Mouse (Mus musculus) MEL (cell line): ENCODE results near the gene Kif24. TPM values are rescaled to one million over a fixed set of nuclear protein-coding genes. Genes with fewer than 3 reads are reported as not detected.

ENCODE experiments used
- DNase-seq: peaks from one replicate; pipeline ENCODE4 v3.0.0; 2011; ENCODE audit warnings: low read depth, low spot score
- H3K27ac ChIP-seq: 2 replicates; pipeline ENCODE4 v1.5.1; 2012; ENCODE audit warnings: low read depth, mild to moderate bottlenecking, control low read depth, low read length, moderate library complexity; ENCODE audit not compliant: control insufficient read depth
- H3K27me3 ChIP-seq, 2 experiments: fragments of 150-350 bp in 1 of 2; sonication (generic) in 1 of 2; 2 replicates each; pipeline ENCODE4 v1.6.1; 2012; ENCODE audit warnings: low read length in 2 of 2, mild to moderate bottlenecking in 2 of 2, improper control_type of control experiment in 1 of 2, moderate library complexity in 1 of 2; ENCODE audit not compliant: insufficient read depth in 2 of 2, control insufficient read depth in 1 of 2
- H3K36me3 ChIP-seq, 2 experiments: 2 replicates each; pipeline ENCODE4 v1.6.1; 2012 to 2014; ENCODE audit warnings: low read length in 2 of 2, improper control_type of control experiment in 1 of 2, inconsistent platforms in 1 of 2, mild to moderate bottlenecking in 1 of 2; ENCODE audit not compliant: insufficient read depth in 2 of 2, control insufficient read depth in 1 of 2
- H3K4me1 ChIP-seq, 2 experiments: fragments of 150-350 bp in 1 of 2; sonication (generic) in 1 of 2; 2 replicates each; pipeline ENCODE4 v1.6.1; 2012; ENCODE audit warnings: low read length in 2 of 2, improper control_type of control experiment in 1 of 2, mild to moderate bottlenecking in 1 of 2; ENCODE audit not compliant: insufficient read depth in 2 of 2, control insufficient read depth in 1 of 2
- H3K4me3 ChIP-seq, 2 experiments: fragments of 150-350 bp in 1 of 2; sonication (generic) in 1 of 2; 2 replicates each; pipeline ENCODE4 v1.5.1; 2012; ENCODE audit warnings: low read depth in 2 of 2, low read length in 2 of 2, mild to moderate bottlenecking in 2 of 2, moderate library complexity in 2 of 2, control low read depth in 1 of 2, improper control_type of control experiment in 1 of 2; ENCODE audit not compliant: control insufficient read depth in 1 of 2, insufficient read depth in 1 of 2
- H3K79me2 ChIP-seq: 2 replicates; pipeline ENCODE4 v1.6.1; 2012; ENCODE audit warnings: mild to moderate bottlenecking, low read length, moderate library complexity; ENCODE audit not compliant: control insufficient read depth, poor library complexity, insufficient read depth
- H3K9ac ChIP-seq: 2 replicates; pipeline ENCODE4 v1.6.1; 2012; ENCODE audit warnings: low read depth, mild to moderate bottlenecking, control low read depth, low read length, moderate library complexity; ENCODE audit not compliant: control insufficient read depth, poor library complexity, severe bottlenecking
- H3K9me3 ChIP-seq: fragments of 150-350 bp; sonication (generic); replicated peaks from 2 replicates; pipeline ENCODE4 v1.6.1; 2012; ENCODE audit warnings: mild to moderate bottlenecking, low read length, improper control_type of control experiment, moderate library complexity; ENCODE audit not compliant: insufficient read depth
- CHD1 ChIP-seq: IDR thresholded peaks from 2 replicates; pipeline ENCODE4 v1.6.1; 2012; ENCODE audit warnings: low read depth, mild to moderate bottlenecking, inconsistent platforms, low read length, improper control_type of control experiment
- CHD2 ChIP-seq: IDR thresholded peaks from 2 replicates; pipeline ENCODE4 v1.6.1; 2011; ENCODE audit warnings: low read length, improper control_type of control experiment
- ELF1 ChIP-seq: IDR thresholded peaks from 2 replicates; pipeline ENCODE4 v1.6.1; 2014; ENCODE audit warnings: low read depth, mild to moderate bottlenecking, inconsistent platforms, low read length, improper control_type of control experiment, moderate library complexity
- KAT2A ChIP-seq: conservative IDR thresholded peaks from 2 replicates; pipeline ENCODE4 v1.6.1; 2012; ENCODE audit warnings: low read depth, low read length, improper control_type of control experiment, inconsistent platforms
- MAFK ChIP-seq: IDR thresholded peaks from 2 replicates; pipeline ENCODE4 v1.6.1; 2011; ENCODE audit warnings: low read depth, mild to moderate bottlenecking, low read length, improper control_type of control experiment, borderline replicate concordance
- MAX ChIP-seq: IDR thresholded peaks from 2 replicates; pipeline ENCODE4 v1.6.1; 2011; ENCODE audit warnings: low read length, improper control_type of control experiment
- MAZ ChIP-seq: IDR thresholded peaks from 2 replicates; pipeline ENCODE4 v1.6.1; 2012; ENCODE audit warnings: low read depth, mild to moderate bottlenecking, inconsistent platforms, low read length, improper control_type of control experiment
- MXI1 ChIP-seq: IDR thresholded peaks from 2 replicates; pipeline ENCODE4 v1.6.1; 2011; ENCODE audit warnings: mild to moderate bottlenecking, low read depth, low read length, improper control_type of control experiment
- MYB ChIP-seq: IDR thresholded peaks from 2 replicates; pipeline ENCODE4 v1.6.1; 2011; ENCODE audit warnings: mild to moderate bottlenecking, low read depth, low read length, improper control_type of control experiment
- MYC ChIP-seq: IDR thresholded peaks from 2 replicates; pipeline ENCODE4 v1.6.1; 2011; ENCODE audit warnings: low read depth, mild to moderate bottlenecking, low read length, improper control_type of control experiment, moderate library complexity
- NELFE ChIP-seq: IDR thresholded peaks from 2 replicates; pipeline ENCODE4 v1.6.1; 2011; ENCODE audit warnings: low read depth, low read length, improper control_type of control experiment
- RCOR1 ChIP-seq: IDR thresholded peaks from 2 replicates; pipeline ENCODE4 v1.6.1; 2012; ENCODE audit warnings: low read depth, mild to moderate bottlenecking, inconsistent platforms, low read length, improper control_type of control experiment
- TAL1 ChIP-seq: IDR thresholded peaks from 2 replicates; pipeline ENCODE4 v1.6.1; 2012; ENCODE audit warnings: mild to moderate bottlenecking, inconsistent platforms, low read length, moderate library complexity, mixed read lengths
- TCF12 ChIP-seq: IDR thresholded peaks from 2 replicates; pipeline ENCODE4 v1.6.1; 2014; ENCODE audit warnings: low read depth, mild to moderate bottlenecking, inconsistent platforms, low read length, improper control_type of control experiment, moderate library complexity
- USF1 ChIP-seq: IDR thresholded peaks from 2 replicates; pipeline ENCODE4 v1.6.1; 2014; ENCODE audit warnings: low read depth, mild to moderate bottlenecking, inconsistent platforms, low read length, improper control_type of control experiment, moderate library complexity
- ZC3H11A ChIP-seq: IDR thresholded peaks from 2 replicates; pipeline ENCODE4 v1.6.1; 2012; ENCODE audit warnings: low read depth, mild to moderate bottlenecking, inconsistent platforms, low read length, improper control_type of control experiment
- ZKSCAN1 ChIP-seq: IDR thresholded peaks from 2 replicates; pipeline ENCODE4 v1.6.1; 2012; ENCODE audit warnings: low read depth, mild to moderate bottlenecking, inconsistent platforms, low read length, improper control_type of control experiment, moderate library complexity
- ZMIZ1 ChIP-seq: IDR thresholded peaks from 2 replicates; pipeline ENCODE4 v1.6.1; 2012; ENCODE audit warnings: low read depth, mild to moderate bottlenecking, inconsistent platforms, low read length, improper control_type of control experiment, moderate library complexity
- ZNF384 ChIP-seq: IDR thresholded peaks from 2 replicates; pipeline ENCODE4 v1.6.1; 2012; ENCODE audit warnings: low read depth, mild to moderate bottlenecking, inconsistent platforms, low read length, improper control_type of control experiment
- polyA plus RNA-seq, 2 experiments: library from polyadenylated mRNA; stranded (reverse) in 1 of 2; unstranded in 1 of 2; fragments of >175 nt in 1 of 2; fragments of >200 nt in 1 of 2; gene quantifications; 2 replicates each; pipeline versions ENCODE4 v1.2.1 to v1.2.4; 2012; ENCODE audit warnings: low replicate concordance in 2 of 2, low read depth in 1 of 2; ENCODE audit not compliant: insufficient read length in 2 of 2, insufficient read depth in 1 of 2, missing spikeins in 1 of 2
- total RNA-seq: library from RNA; depleted of rRNA; stranded (reverse); fragments of 300-350 nt; gene quantifications from 2 replicates; pipeline ENCODE4 v1.2.3, GENCODE M21; 2012

Kif24 gene
- total and polyA plus RNA-seq, 3 experiments: 11.6 to 13.2 TPM; not detected in 1

DNA sequence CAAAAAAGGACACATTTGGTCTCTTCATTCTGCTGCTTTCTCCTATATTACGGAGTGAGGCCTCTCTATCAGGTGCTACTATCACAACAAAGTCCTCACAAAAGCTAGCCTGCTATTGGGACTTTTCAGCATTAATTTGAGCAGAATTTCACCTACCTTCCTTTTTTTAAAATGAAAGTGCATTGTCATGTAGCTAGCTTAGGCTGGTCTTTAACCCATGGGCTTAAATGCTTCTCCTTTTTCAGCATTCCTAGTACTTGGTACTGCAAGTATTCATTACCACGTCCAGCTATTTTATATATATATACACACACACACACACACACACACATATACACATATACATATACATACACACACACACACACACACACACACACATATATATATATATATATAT is 106.0 kb downstream of the Kif24 start:
- H3K4me1 ChIP-seq: peaks cover 3 to 4% of the 10 kb centered on the region in 2 experiments
- TF ChIP-seq ZC3H11A: no peak
- no peak for TF ChIP-seq ZNF384
- no peak for TF ChIP-seq KAT2A
- no peak for TF ChIP-seq ELF1
- TF ChIP-seq CHD2: no peak
- TF ChIP-seq NELFE: no peak
- TF ChIP-seq ZMIZ1: no peak
- no peak for TF ChIP-seq MAFK
- TF ChIP-seq MAZ: no peak
- no peak for TF ChIP-seq TCF12
- no peak for TF ChIP-seq TAL1
- TF ChIP-seq MYC: no peak
- TF ChIP-seq MXI1: no peak
- H3K36me3 ChIP-seq: peaks cover 0 to 8% of the 10 kb centered on the region in 2 experiments; a peak in 3 of 4 replicates
- H3K9me3 ChIP-seq: no peaks in the 10 kb centered on the region; the same call in 1 of the 2 replicates
- H3K79me2 ChIP-seq: peaks cover 11% of the 10 kb centered on the region
- H3K27me3 ChIP-seq: no peaks in the 10 kb centered on the region
- peak overlapping the region; percentile 36 for H3K27ac ChIP-seq
- no peak overlapping the region for H3K9ac ChIP-seq
- peak; percentile 53 for DNase-seq
- peak overlapping the region in 1 of 2 experiments; percentile 7; a peak in 1 of 4 replicates for H3K4me3 ChIP-seq

DNA sequence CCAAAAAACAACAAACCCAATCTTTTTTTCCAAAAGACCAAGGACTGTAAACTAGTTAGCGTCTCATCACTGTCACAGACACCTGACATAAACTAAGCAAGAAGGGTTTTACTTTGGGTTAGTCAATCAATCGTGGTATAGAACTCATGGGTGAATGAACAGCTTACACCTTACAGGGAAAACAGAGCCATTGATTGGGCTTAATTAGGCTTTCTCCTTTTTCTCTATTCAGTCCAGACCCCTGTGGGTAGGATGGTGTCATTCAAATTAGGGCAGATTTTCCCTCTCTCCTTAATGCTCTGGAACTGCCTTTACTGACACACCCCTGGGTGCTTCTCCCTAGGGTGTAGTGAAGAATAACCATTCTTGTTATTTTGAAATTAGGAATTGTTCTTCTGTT is 107.5 kb downstream of the Kif24 start:
- H3K79me2 ChIP-seq: peaks cover 15% of the 10 kb centered on the region
- H3K9ac ChIP-seq: no peak overlapping the region
- H3K9me3 ChIP-seq: no peaks in the 10 kb centered on the region; the same call in 1 of the 2 replicates
- DNase-seq: no peak
- H3K4me1 ChIP-seq: peaks cover 3 to 4% of the 10 kb centered on the region in 2 experiments
- no peak for TF ChIP-seq CHD2
- no peak for TF ChIP-seq ELF1
- no peak for TF ChIP-seq MYB
- TF ChIP-seq USF1: no peak
- TF ChIP-seq CHD1: no peak
- TF ChIP-seq MAZ: no peak
- TF ChIP-seq MAX: no peak
- TF ChIP-seq RCOR1: no peak
- TF ChIP-seq ZC3H11A: no peak
- TF ChIP-seq MXI1: no peak
- TF ChIP-seq ZNF384: no peak
- TF ChIP-seq TAL1: no peak
- no peak for TF ChIP-seq MAFK
- no peak for TF ChIP-seq ZKSCAN1
- H3K36me3 ChIP-seq: peaks cover 0 to 17% of the 10 kb centered on the region in 2 experiments; a peak in 3 of 4 replicates
- H3K4me3 ChIP-seq: no peak overlapping the region
- H3K27me3 ChIP-seq: no peaks in the 10 kb centered on the region
- no peak overlapping the region for H3K27ac ChIP-seq
